Mouse (Mus musculus) MEL-GATA-1-ER (cell line): ENCODE measurements around the gene Rai14.

Source experiments
- DNase-seq: peaks from one replicate; pipeline ENCODE4 v3.0.0-alpha.2; 2012; ENCODE audit warnings: low read depth; ENCODE audit errors: extremely low read depth

Gene Rai14

GRCm38 (mm10) chr15:10618276-10618675 lies 96.1 kb downstream of the Rai14 start:
- DNase-seq, result no peak

- DNase-seq, result no peak
Measured at GRCm38 (mm10) chr15:10616001-10616400, 98.4 kb downstream of the Rai14 start.

- DNase-seq, result no peak
Measured at GRCm38 (mm10) chr15:10611040-10611439, 103.4 kb downstream of the Rai14 start.

- DNase-seq, result no peak
Measured at GRCm38 (mm10) chr15:10609107-10609506, 105.3 kb downstream of the Rai14 start.

- DNase-seq, result no peak
Measured at GRCm38 (mm10) chr15:10608508-10609098, 105.8 kb downstream of the Rai14 start.

GRCm38 (mm10) chr15:10599413-10599812 lies 115.0 kb downstream of the Rai14 start:
- DNase-seq, result peak; percentile 95

GRCm38 (mm10) chr15:10598259-10599225 lies 115.9 kb downstream of the Rai14 start:
- DNase-seq, result no peak

- DNase-seq, result no peak
Measured at GRCm38 (mm10) chr15:10596871-10597270, 117.6 kb downstream of the Rai14 start.

GRCm38 (mm10) chr15:10595408-10595807 lies 119.0 kb downstream of the Rai14 start:
- DNase-seq, result no peak

GRCm38 (mm10) chr15:10594910-10595309 lies 119.5 kb downstream of the Rai14 start:
- DNase-seq, result no peak

GRCm38 (mm10) chr15:10593094-10593493 lies 121.3 kb downstream of the Rai14 start:
- no peak for DNase-seq

GRCm38 (mm10) chr15:10586565-10586964 lies 127.9 kb downstream of the Rai14 start:
- DNase-seq, result no peak

- DNase-seq, result no peak
Measured at GRCm38 (mm10) chr15:10584359-10585187, 129.9 kb downstream of the Rai14 start.

- peak; percentile 63 for DNase-seq
Measured at GRCm38 (mm10) chr15:10583408-10583807, 131.0 kb downstream of the Rai14 start.

- no peak for DNase-seq
Measured at GRCm38 (mm10) chr15:10579159-10579558, 135.3 kb downstream of the Rai14 start.

- no peak for DNase-seq
Measured at GRCm38 (mm10) chr15:10566486-10566885, 147.9 kb downstream of the Rai14 start.

- no peak for DNase-seq
Measured at GRCm38 (mm10) chr15:10564201-10564600, 150.2 kb downstream of the Rai14 start.

- DNase-seq, result no peak
Measured at GRCm38 (mm10) chr15:10562281-10562680, 152.1 kb downstream of the Rai14 start.

- DNase-seq, result no peak
Measured at GRCm38 (mm10) chr15:10560005-10560404, 154.4 kb downstream of the Rai14 start.

- no peak for DNase-seq
Measured at GRCm38 (mm10) chr15:10558465-10558864, 156.0 kb downstream of the Rai14 start, which contains the start of gene Ttc23l. Gene Ttc23l (minus strand): TSS chr15:10558668.

GRCm38 (mm10) chr15:10554336-10554735 lies 160.1 kb downstream of the Rai14 start:
- DNase-seq, result no peak
